Mouse (Mus musculus): Measurements from ENCODE around the gene Gm4340.
"Not testable (repeated sequence)": the region's sequence is repeated elsewhere in the genome, so short reads cannot be mapped to it uniquely, and the experiment has no call there.

Gm4340 gene

GRCm38 (mm10) chr10:104193742-104194141 lies at the start of gene Gm4340:
Gm4340 (plus strand) TSS chr10:104194042.
- DNase-seq = not testable (repeated sequence)

GRCm38 (mm10) chr10:104151197-104151596 lies 42.6 kb upstream of the Gm4340 start, which contains the start of gene Gm6763:
Gm6763 (plus strand) TSS chr10:104151497.
- not testable (repeated sequence) for DNase-seq

- DNase-seq = not testable (repeated sequence)
Observed at GRCm38 (mm10) chr10:104159706-104160105, 34.1 kb upstream of the Gm4340 start, which contains the start of gene Gm8764. Gm8764 (plus strand) TSS chr10:104160006.

- not testable (repeated sequence) for DNase-seq
Observed at GRCm38 (mm10) chr10:104168215-104168614, 25.6 kb upstream of the Gm4340 start, which contains the start of gene Gm21304. Gm21304 (plus strand) TSS chr10:104168515.

GRCm38 (mm10) chr10:104176724-104177123 lies 17.1 kb upstream of the Gm4340 start, which contains the start of gene Gm21312:
Gm21312 (plus strand) TSS chr10:104177024.
- DNase-seq = not testable (repeated sequence)

- DNase-seq = not testable (repeated sequence)
Observed at GRCm38 (mm10) chr10:104185233-104185632, 8.6 kb upstream of the Gm4340 start, which contains the start of gene Gm20765. Gm20765 (plus strand) TSS chr10:104185533.

- no peak for DNase-seq
Observed at GRCm38 (mm10) chr10:104209655-104210054, 15.8 kb downstream of the Gm4340 start.

GRCm38 (mm10) chr10:104210268-104210990 lies 16.6 kb downstream of the Gm4340 start:
- DNase-seq = no peak

GRCm38 (mm10) chr10:104214527-104214926 lies 20.7 kb downstream of the Gm4340 start:
- DNase-seq = no peak

- no peak for DNase-seq
Observed at GRCm38 (mm10) chr10:104220303-104221021, 26.6 kb downstream of the Gm4340 start.
